Mouse (Mus musculus) ES-Bruce4 (cell line): ENCODE results near the gene Cdhr3. TPM values are rescaled to one million over a fixed set of nuclear protein-coding genes. Genes with fewer than 3 reads are reported as not detected.
A peak's percentile ranks its signal among the peaks of the same experiment; 100 is the strongest.

Experiments used
- H3K27ac ChIP-seq: 2 replicates; pipeline ENCODE4 v1.5.1; 2012; ENCODE audit warnings: low read length, inconsistent platforms; ENCODE audit not compliant: insufficient read depth
- H3K27me3 ChIP-seq: 2 replicates; pipeline ENCODE4 v1.6.1; 2012; ENCODE audit warnings: mild to moderate bottlenecking, low read length, inconsistent platforms; ENCODE audit not compliant: control insufficient read depth, poor library complexity, insufficient read depth, severe bottlenecking
- H3K36me3 ChIP-seq: 2 replicates; pipeline ENCODE4 v1.6.1; 2012; ENCODE audit warnings: inconsistent platforms, mild to moderate bottlenecking, low read length, moderate library complexity; ENCODE audit not compliant: control insufficient read depth, poor library complexity, insufficient read depth, severe bottlenecking
- H3K4me1 ChIP-seq: one replicate; pipeline ENCODE4 v1.8.1; 2011; ENCODE audit warnings: low read length; ENCODE audit not compliant: control insufficient read depth, insufficient read depth
- H3K4me3 ChIP-seq: 2 replicates; pipeline ENCODE4 v1.5.1; 2011; ENCODE audit warnings: low read depth, mild to moderate bottlenecking, low read length
- H3K9ac ChIP-seq: 2 replicates; pipeline ENCODE4 v1.6.1; 2012; ENCODE audit warnings: low read depth, mild to moderate bottlenecking, inconsistent platforms; ENCODE audit not compliant: poor library complexity, severe bottlenecking
- H3K9me3 ChIP-seq: replicated peaks from 2 replicates; pipeline ENCODE4 v1.6.1; 2012; ENCODE audit warnings: mild to moderate bottlenecking, low read length, inconsistent platforms; ENCODE audit not compliant: control insufficient read depth, poor library complexity, insufficient read depth, severe bottlenecking
- CTCF ChIP-seq: IDR thresholded peaks from one replicate; pipeline ENCODE4 v1.8.1; 2011; ENCODE audit warnings: low read depth, low read length
- EP300 ChIP-seq: IDR thresholded peaks from 2 replicates; pipeline ENCODE4 v1.6.1; 2011; ENCODE audit warnings: low read depth, low read length; ENCODE audit not compliant: insufficient read depth
- POLR2A ChIP-seq: IDR thresholded peaks from one replicate; pipeline ENCODE4 v1.8.1; 2011; ENCODE audit warnings: low read length; ENCODE audit not compliant: insufficient read depth
- polyA plus RNA-seq: library from polyadenylated mRNA; stranded (reverse); fragments of >200 nt; gene quantifications from 2 replicates; pipeline ENCODE4 v1.2.4, GENCODE M21; 2011; ENCODE audit warnings: low read depth; ENCODE audit not compliant: missing spikeins, insufficient read depth, insufficient read length

The Cdhr3 gene
- polyA plus RNA-seq, result not detected in 2 replicates

GRCm38 (mm10) chr12:33092775-33093174, at the start of gene Cdhr3:
Gene Cdhr3 (minus strand): TSS chr12:33092875.
- Histone ChIP-seq H3K36me3 (no peaks in the 10 kb centered on the region), H3K4me1 (no peaks in the 10 kb centered on the region), H3K9me3 (no peaks in the 10 kb centered on the region), H3K9ac (no peak within 1 kb of the TSS), H3K27ac (no peak within 1 kb of the TSS), H3K4me3 (no peak within 1 kb of the TSS), H3K27me3 (no peaks in the 10 kb centered on the region)
- no peak for TF ChIP-seq CTCF

GRCm38 (mm10) chr12:33139083-33139482, 46.4 kb upstream of the Cdhr3 start:
- H3K27me3 ChIP-seq, result no peaks in the 10 kb centered on the region
- H3K4me3 ChIP-seq, result no peak overlapping the region
- no peak overlapping the region for H3K9ac ChIP-seq
- no peak for TF ChIP-seq EP300
- TF ChIP-seq POLR2A, result no peak
- no peak for TF ChIP-seq CTCF
- no peak overlapping the region for H3K27ac ChIP-seq
- H3K36me3 ChIP-seq, result no peaks in the 10 kb centered on the region; the same call in 1 of the 2 replicates
- no peaks in the 10 kb centered on the region for H3K4me1 ChIP-seq
- no peaks in the 10 kb centered on the region for H3K9me3 ChIP-seq

- Histone ChIP-seq H3K36me3 (no peaks in the 10 kb centered on the region; the same call in 1 of the 2 replicates), H3K9ac (no peak overlapping the region), H3K4me1 (peaks cover 3% of the 10 kb centered on the region), H3K27ac (no peak overlapping the region), H3K4me3 (no peak overlapping the region), H3K27me3 (no peaks in the 10 kb centered on the region), H3K9me3 (no peaks in the 10 kb centered on the region)
- TF ChIP-seq EP300 (no peak), CTCF (no peak), POLR2A (no peak)
Observed at GRCm38 (mm10) chr12:33137857-33138256, 45.2 kb upstream of the Cdhr3 start.

GRCm38 (mm10) chr12:33131796-33132195, 39.1 kb upstream of the Cdhr3 start:
- Histone ChIP-seq H3K36me3 (no peaks in the 10 kb centered on the region), H3K27ac (no peak overlapping the region), H3K9ac (no peak overlapping the region)

GRCm38 (mm10) chr12:33130401-33130800, 37.7 kb upstream of the Cdhr3 start:
- Histone ChIP-seq H3K9me3 (no peaks in the 10 kb centered on the region), H3K36me3 (no peaks in the 10 kb centered on the region), H3K9ac (no peak overlapping the region), H3K27ac (no peak overlapping the region), H3K4me3 (no peak overlapping the region), H3K27me3 (no peaks in the 10 kb centered on the region), H3K4me1 (peaks cover 5% of the 10 kb centered on the region)
- TF ChIP-seq POLR2A (no peak), CTCF (no peak), EP300 (no peak)

More at GRCm38 (mm10) chr12:33131796-33132195, 39.1 kb upstream of the Cdhr3 start:
- Histone ChIP-seq H3K4me3 (no peak overlapping the region), H3K9me3 (no peaks in the 10 kb centered on the region), H3K27me3 (no peaks in the 10 kb centered on the region), H3K4me1 (peaks cover 5% of the 10 kb centered on the region)
- TF ChIP-seq CTCF (no peak), EP300 (no peak), POLR2A (no peak)

GRCm38 (mm10) chr12:33129410-33129809, 36.7 kb upstream of the Cdhr3 start:
- peaks cover 5% of the 10 kb centered on the region for H3K4me1 ChIP-seq
- H3K9me3 ChIP-seq, result no peaks in the 10 kb centered on the region
- TF ChIP-seq EP300 (0 out of 2 replicates have a peak, but pooled peaks have one; percentile 67), POLR2A (no peak), CTCF (no peak)
- no peaks in the 10 kb centered on the region for H3K27me3 ChIP-seq
- no peaks in the 10 kb centered on the region for H3K36me3 ChIP-seq
- no peak overlapping the region for H3K4me3 ChIP-seq
- peak overlapping the region; percentile 7; the same call in 1 of the 2 replicates for H3K27ac ChIP-seq
- no peak overlapping the region for H3K9ac ChIP-seq
